Mouse (Mus musculus) hindbrain, embryonic 10.5 days (tissue): ENCODE results near the gene Sec24a. TPM values are rescaled to one million over a fixed set of nuclear protein-coding genes. Genes with fewer than 3 reads are reported as not detected.
"Not testable (repeated sequence)": the region's sequence is repeated elsewhere in the genome, so short reads cannot be mapped to it uniquely, and the experiment has no call there.

ENCODE experiments used
- DNase-seq: peaks from one replicate; pipeline ENCODE4 v3.0.0-alpha.2; 2017; ENCODE audit warnings: low spot score
- H3K27ac ChIP-seq: fragments of 300-500 bp; sonication (generic); 2 replicates; pipeline ENCODE4 v1.5.1; 2016; ENCODE audit warnings: mild to moderate bottlenecking, moderate library complexity
- H3K27me3 ChIP-seq: fragments of 300-500 bp; sonication (generic); 2 replicates; pipeline ENCODE4 v1.6.1; 2016; ENCODE audit warnings: mild to moderate bottlenecking; ENCODE audit not compliant: poor library complexity, insufficient read depth, severe bottlenecking
- H3K36me3 ChIP-seq: fragments of 300-500 bp; sonication (generic); 2 replicates; pipeline ENCODE4 v1.6.1; 2016; ENCODE audit warnings: mild to moderate bottlenecking, moderate library complexity
- H3K4me1 ChIP-seq: fragments of 300-500 bp; sonication (generic); replicated peaks from 2 replicates; pipeline ENCODE4 v1.6.1; 2016; ENCODE audit warnings: mild to moderate bottlenecking
- H3K4me3 ChIP-seq: fragments of 300-500 bp; sonication (generic); 2 replicates; pipeline ENCODE4 v1.5.1; 2016; ENCODE audit warnings: mild to moderate bottlenecking, moderate library complexity
- H3K9me3 ChIP-seq: fragments of 300-500 bp; sonication (generic); 2 replicates; pipeline ENCODE4 v1.6.1; 2016; ENCODE audit warnings: mild to moderate bottlenecking, moderate library complexity
- WGBS: fragments of 180-500 bp; shearing (Covaris S2); methylation state at CpG from one replicate; pipeline ENCODE4 v1.1.7; 2016; 5-methylcytosine and 5-hydroxymethylcytosine counted together
- polyA plus RNA-seq: library from polyadenylated mRNA; unstranded; fragments of >200 nt; fragmentation: Nextera tagmentation; extraction: Ambion mirVana; gene quantifications from 2 replicates; pipeline ENCODE4 v1.2.1, GENCODE M21; 2016

Sec24a gene
- polyA plus RNA-seq, 1 experiment from 2014 or later: 12.5 TPM

DNA sequence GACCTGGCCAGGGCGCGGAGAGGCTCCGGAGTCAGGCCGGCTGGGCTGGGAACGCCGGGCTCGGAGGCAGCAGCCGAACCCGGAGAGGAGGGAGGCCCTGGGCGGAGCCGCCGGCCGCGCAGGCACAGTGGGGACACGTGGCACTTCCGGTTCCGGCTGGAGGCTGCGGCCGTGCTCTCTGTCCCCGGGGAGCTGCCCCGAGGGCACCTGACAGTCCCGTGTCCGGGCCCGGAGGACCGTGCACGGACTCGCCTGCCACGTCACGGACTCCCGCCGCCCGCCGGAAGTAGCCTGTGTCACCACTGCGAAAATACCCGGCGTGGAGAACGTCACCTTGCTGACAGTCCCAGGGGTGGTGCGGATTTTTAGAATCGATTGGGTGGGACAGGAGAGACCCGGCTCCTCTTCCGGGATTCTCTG, 7.1 kb downstream of the Sec24a start:
- Histone ChIP-seq H3K9me3 (no peaks in the 10 kb centered on the region), H3K4me1 (peaks cover 24% of the 10 kb centered on the region), H3K36me3 (no peaks in the 10 kb centered on the region), H3K27me3 (no peaks in the 10 kb centered on the region), H3K4me3 (peak overlapping the region; percentile 97), H3K27ac (peak overlapping the region; percentile 88)
- WGBS: 0% methylated on average over 41 of the region's 41 CpGs
- DNase-seq: peak; percentile 91

DNA sequence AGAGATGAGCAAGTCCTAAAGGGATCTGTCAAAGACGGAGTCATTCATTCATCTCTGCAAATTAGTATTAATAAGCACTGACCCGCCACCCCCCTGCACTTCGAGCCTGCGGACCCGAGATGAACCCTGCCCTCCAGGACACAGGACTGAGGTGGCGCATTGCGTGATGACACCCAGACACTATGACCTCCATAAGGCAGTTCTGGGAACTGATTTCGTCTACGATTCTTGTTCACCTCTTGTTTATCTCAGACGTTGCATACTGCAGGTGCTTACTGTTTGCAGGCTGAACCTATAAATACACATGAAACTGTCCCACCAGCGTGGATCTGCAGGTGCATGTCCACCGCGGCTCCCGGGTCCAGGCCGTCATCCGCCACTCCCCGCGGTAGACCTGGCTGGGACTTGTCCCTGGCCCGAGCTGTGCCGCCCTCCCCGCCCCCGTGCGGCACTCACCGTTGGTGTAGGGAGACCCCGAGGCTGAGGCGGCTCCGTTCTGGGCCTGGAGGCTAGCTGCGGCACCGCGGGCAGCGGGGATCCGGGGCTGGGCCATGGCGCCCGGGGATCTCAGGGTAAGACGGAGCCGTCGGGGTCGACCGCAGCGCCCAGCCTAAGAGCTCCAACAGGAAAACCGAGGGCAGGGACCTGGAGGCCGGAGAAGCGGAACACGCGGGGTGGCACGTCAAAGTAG, 7.7 kb downstream of the Sec24a start:
- no peak for DNase-seq
- Histone ChIP-seq H3K4me3 (peak overlapping the region; percentile 97), H3K36me3 (peaks cover 1% of the 10 kb centered on the region; the same call in 1 of the 2 replicates), H3K4me1 (peaks cover 24% of the 10 kb centered on the region), H3K27me3 (no peaks in the 10 kb centered on the region), H3K27ac (peak overlapping the region; percentile 88), H3K9me3 (no peaks in the 10 kb centered on the region)
- WGBS: under 1% methylated on average over 46 of the region's 46 CpGs

DNA sequence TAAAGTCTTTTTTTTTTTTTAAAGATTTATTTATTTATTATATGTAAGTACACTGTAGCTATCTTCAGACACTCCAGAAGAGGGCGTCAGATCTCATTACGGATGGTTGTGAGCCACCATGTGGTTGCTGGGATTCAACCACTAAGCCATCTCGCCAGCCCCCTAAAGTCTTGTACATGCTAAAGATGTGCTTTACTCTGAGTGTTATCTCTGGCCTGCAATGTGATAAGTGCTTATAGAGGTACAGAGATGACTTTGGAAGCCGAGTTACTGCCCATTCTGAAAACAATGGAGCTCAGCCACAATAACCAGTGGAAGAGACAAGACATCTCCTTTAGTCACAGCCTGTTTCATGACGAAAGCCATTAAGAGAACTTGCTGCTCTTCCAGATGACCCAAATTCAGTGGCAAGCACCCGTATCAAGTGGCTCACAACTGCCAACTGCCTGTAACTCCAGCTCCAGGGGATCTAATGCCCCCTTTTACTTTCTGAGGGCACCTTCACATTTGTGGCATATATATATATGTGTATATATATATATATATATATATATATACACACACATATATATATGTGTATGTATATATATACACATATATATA, 11.7 kb downstream of the Sec24a start:
- not testable (repeated sequence) for DNase-seq, H3K27ac ChIP-seq, H3K4me3 ChIP-seq, H3K27me3 ChIP-seq, H3K9me3 ChIP-seq
- 80% methylated on average over 6 of the region's 6 CpGs for WGBS
- Histone ChIP-seq H3K4me1 (peaks cover 18% of the 10 kb centered on the region), H3K36me3 (peaks cover 23% of the 10 kb centered on the region)

DNA sequence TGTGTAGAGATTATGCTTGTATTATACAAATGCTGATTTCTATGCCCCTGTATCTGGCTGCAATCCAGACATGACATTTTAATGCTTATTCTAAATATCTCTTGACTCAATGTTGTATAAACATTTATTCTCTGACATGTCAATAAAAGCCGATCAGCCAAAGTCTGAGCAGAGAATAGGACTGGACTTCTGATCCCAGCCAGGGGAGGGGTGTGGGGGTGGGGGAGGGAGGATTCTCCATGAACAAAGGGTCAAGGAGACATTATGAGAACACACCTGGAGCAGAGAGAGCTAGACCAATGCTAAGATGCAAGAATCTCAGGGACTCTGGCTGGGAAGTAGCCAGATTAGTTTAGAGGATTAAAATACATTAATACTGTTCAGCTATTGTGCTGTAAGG, 17.3 kb downstream of the Sec24a start:
- H3K27me3 ChIP-seq: no peaks in the 10 kb centered on the region
- no peak overlapping the region for H3K4me3 ChIP-seq
- no peak for DNase-seq
- 94% methylated on average over 1 of the region's 1 CpGs for WGBS
- H3K9me3 ChIP-seq: no peaks in the 10 kb centered on the region
- no peak overlapping the region for H3K27ac ChIP-seq
- no peaks in the 10 kb centered on the region for H3K4me1 ChIP-seq
- peaks cover 55% of the 10 kb centered on the region for H3K36me3 ChIP-seq

DNA sequence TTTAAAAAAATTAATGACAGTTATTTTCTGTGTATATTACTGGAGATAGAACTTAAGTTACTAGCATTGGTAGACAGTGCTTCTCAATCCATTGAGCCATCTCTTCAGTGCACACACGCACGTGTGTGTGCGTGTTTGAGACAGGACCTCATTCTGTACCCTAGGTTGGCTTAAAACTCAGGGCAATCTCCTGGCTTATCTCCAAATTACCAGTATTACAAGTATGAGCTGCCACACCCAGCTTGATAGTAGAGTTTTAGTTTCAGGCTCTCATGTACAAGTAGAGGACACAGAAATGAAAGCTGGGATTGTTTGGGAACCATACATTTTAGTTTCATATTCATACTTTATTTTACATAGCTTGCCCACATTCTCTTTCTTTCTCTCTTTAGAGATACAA, 22.7 kb downstream of the Sec24a start:
- H3K4me3 ChIP-seq: no peak overlapping the region
- DNase-seq: no peak
- H3K27me3 ChIP-seq: no peaks in the 10 kb centered on the region
- peaks cover 64% of the 10 kb centered on the region for H3K36me3 ChIP-seq
- no peak overlapping the region for H3K27ac ChIP-seq
- no peaks in the 10 kb centered on the region for H3K9me3 ChIP-seq
- WGBS: 95% methylated on average over 3 of the region's 3 CpGs
- no peaks in the 10 kb centered on the region for H3K4me1 ChIP-seq

DNA sequence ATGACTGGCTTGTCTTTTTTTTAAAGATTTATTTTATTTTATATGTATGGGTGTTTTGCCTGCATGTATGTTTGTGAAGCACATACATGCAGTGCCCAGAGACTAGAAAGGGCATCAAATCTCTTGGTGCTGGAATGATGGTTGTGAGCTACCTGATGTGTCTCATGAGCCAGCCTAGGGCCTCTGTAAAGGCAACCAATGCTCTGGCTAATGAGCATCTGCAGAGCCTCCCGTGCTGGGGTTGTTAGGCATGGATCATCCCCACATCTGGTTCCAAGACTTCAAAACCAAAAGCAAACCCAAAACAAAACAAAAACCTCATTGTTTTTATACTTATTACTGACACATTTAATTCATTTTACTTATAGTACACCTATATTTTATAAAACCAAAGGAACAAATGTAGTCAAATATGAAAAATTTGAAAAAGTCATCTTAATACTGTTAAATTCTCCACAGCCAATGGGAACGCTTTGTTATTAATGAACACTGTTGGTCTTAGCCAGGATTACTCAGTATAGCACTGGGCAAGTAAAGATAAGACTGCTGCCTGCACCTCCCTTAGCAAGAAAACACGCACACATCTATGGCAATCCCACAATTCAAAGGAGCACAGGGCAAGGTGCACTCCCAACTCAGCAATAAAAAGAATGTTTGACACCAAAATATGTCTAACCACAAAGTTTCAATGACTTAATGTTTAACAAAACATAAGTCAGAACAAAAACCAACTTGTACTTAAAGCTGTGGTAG, 24.6 kb downstream of the Sec24a start:
- 93% methylated on average over 3 of the region's 3 CpGs for WGBS
- Histone ChIP-seq H3K36me3 (peaks cover 70% of the 10 kb centered on the region), H3K27ac (no peak overlapping the region), H3K27me3 (no peaks in the 10 kb centered on the region), H3K4me1 (no peaks in the 10 kb centered on the region), H3K4me3 (no peak overlapping the region), H3K9me3 (no peaks in the 10 kb centered on the region)
- DNase-seq: no peak

DNA sequence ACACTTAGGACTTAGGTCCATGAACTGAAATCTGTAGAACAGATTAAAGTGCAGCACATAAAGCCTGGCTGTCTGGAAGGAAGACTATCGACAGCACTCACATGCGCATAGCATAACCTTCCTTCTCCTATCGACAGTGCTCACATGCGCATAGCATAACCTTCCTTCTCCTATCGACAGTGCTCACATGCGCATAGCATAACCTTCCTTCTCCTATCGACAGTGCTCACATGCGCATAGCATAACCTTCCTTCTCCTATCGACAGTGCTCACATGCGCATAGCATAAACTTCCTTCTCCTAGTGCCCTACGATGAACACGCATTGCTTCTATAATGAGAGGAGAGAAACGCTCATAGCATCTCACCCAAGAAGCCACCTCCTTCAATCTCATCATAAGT, 29.2 kb downstream of the Sec24a start:
- not testable (repeated sequence) for H3K27ac ChIP-seq, H3K4me1 ChIP-seq, H3K9me3 ChIP-seq, DNase-seq, H3K4me3 ChIP-seq, H3K27me3 ChIP-seq
- peaks cover 70% of the 10 kb centered on the region for H3K36me3 ChIP-seq
- WGBS: 97% methylated on average over 13 of the region's 13 CpGs

DNA sequence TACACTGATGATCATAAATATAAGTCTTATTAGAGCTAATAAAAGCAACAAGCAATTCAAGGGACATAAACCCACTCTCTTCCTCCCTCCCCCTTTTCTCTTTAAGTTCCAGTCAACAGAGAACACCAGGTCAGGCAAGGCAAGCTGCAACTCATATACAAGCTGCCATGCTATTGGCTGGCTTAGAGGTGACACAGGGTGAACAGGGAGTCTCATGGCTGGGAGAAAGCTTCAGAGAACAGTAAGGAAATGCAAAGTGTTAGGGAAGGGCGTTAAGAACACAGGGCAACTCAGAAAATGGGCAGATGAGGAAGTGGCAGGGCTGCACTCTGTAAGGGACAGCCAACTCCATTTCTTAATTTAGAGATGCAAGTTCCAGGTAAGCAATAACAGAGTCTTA, 30.6 kb downstream of the Sec24a start:
- no peaks in the 10 kb centered on the region for H3K9me3 ChIP-seq
- H3K4me1 ChIP-seq: no peaks in the 10 kb centered on the region
- DNase-seq: no peak
- H3K27ac ChIP-seq: no peak overlapping the region
- peaks cover 64% of the 10 kb centered on the region for H3K36me3 ChIP-seq
- H3K4me3 ChIP-seq: no peak overlapping the region
- 89% methylated on average over 1 of the region's 1 CpGs for WGBS
- no peaks in the 10 kb centered on the region for H3K27me3 ChIP-seq

DNA sequence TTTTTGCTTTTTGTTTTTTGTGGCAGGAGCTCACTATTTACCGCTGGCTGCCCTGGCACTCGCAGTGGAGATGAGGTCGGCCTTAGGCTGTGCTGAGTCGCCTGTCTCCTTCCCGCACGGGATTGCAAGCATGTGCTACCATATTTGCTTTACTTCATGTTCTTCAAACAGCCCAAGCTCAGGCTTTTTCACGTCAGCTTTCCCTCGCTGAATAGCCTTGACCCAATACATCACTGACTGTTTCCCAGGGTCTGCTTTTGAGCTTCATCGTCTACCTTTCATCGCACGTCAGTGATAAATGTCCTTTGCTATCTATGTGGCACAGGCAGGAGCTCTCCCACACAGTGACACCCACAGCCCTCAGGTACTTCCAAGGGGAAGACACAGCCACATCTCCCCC, 42.4 kb downstream of the Sec24a start:
- Histone ChIP-seq H3K27me3 (no peaks in the 10 kb centered on the region), H3K9me3 (no peaks in the 10 kb centered on the region), H3K27ac (no peak overlapping the region), H3K4me1 (no peaks in the 10 kb centered on the region), H3K36me3 (peaks cover 92% of the 10 kb centered on the region), H3K4me3 (no peak overlapping the region)
- DNase-seq: no peak
- 96% methylated on average over 11 of the region's 11 CpGs for WGBS

DNA sequence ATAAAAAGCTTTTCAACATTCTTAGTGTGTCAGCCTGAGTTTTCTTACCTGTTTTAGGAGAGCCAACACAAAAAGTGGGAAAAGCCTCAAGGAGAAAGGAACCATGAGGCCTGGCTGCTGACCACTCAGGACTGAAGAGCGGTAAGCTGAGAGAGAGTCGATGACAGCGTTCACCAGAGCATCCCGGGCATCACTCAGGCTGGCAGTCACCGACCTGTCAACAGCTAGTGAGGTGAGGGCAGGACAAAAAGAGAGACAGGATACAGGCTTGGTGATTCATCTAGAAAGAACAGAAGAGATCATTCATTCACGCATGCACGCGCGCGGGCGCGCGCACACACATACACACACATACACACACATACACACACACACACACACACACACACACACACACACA, 56.4 kb downstream of the Sec24a start:
- Histone ChIP-seq H3K36me3 (peaks cover 96% of the 10 kb centered on the region), H3K9me3 (no peaks in the 10 kb centered on the region), H3K4me3 (no peak overlapping the region), H3K27ac (no peak overlapping the region), H3K4me1 (peaks cover 3% of the 10 kb centered on the region; the same call in 1 of the 2 replicates), H3K27me3 (no peaks in the 10 kb centered on the region)
- DNase-seq: no peak
- WGBS: 90% methylated on average over 13 of the region's 13 CpGs

DNA sequence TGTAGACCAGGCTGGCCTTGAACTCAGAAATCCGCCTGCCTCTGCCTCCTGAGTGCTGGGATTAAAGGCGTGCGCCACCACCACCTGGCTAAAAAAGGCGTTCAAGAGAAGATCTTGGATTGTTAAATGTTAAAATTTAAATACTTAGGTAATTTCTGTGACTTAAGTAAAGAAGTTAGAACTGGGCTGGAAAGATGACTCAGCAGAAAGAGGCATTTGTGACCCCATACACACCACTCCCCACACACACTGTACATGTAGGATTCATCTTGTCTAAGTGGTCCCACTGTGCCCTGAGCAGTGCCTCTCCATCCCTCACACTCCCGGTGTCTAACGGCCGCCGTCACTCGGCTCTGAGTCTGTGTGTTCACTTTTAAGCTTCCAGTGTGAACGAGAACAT, 57.0 kb downstream of the Sec24a start:
- Histone ChIP-seq H3K36me3 (peaks cover 96% of the 10 kb centered on the region), H3K27me3 (no peaks in the 10 kb centered on the region), H3K9me3 (no peaks in the 10 kb centered on the region), H3K27ac (no peak overlapping the region), H3K4me1 (peaks cover 3% of the 10 kb centered on the region; the same call in 1 of the 2 replicates), H3K4me3 (no peak overlapping the region)
- WGBS: 96% methylated on average over 10 of the region's 10 CpGs
- DNase-seq: no peak

DNA sequence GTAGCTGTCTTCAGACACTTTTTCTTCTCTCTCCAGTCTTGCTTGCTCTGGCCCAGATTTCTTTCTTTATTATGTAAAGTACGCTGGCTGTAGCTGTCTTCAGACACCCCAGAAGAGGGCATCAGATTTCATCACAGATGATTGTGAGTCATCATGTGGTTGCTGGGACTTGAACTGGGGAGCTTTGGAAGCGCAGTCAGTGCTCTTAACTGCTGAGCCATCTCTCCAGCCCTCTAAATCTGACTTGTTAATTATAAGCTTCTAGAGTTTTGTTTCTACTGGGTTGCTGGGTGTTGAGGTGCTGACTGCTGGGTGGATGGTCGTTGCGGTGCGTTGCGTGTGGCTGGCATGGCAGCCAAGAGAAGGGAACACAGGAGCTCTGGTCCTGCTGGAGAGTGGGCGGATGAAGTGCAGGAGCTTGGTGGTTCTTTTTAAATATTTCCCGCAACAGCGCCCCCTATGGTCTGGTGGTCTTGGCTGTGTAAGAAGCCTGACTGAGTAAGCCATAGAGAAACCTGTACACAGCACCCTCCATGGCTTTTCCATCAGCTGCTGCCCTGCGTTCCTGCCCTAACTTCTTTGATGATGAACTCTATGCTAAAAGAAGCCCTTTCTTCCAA, 59.9 kb downstream of the Sec24a start:
- H3K9me3 ChIP-seq: no peaks in the 10 kb centered on the region
- 67% methylated on average over 10 of the region's 10 CpGs for whole genome bisulfite sequencing

DNA sequence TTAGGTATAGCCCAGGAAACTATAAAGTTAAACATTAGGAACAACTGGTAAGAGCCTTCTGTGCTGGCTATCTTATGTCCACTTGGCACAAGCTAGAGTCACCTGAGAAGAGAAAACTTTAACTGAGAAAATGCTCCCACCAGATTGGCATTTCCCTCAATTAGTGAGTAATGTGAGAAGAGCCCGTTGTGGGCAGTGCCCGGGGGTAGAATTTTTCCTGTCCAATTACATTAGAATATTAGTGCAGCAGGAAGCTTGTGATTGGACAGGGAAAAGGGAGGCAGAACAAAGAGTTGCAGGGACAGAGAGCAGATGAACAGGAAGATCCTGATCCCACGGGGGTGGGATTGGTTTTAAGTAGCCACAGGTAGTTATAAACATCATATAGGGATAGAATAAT, 60.6 kb downstream of the Sec24a start:
- DNase-seq: no peak
- 75% methylated on average over 3 of the region's 3 CpGs for WGBS
- no peaks in the 10 kb centered on the region for H3K9me3 ChIP-seq

More for the DNA sequence above, 59.9 kb downstream of the Sec24a start:
- peaks cover 3% of the 10 kb centered on the region; the same call in 1 of the 2 replicates for H3K4me1 ChIP-seq
- H3K36me3 ChIP-seq: peaks cover 98% of the 10 kb centered on the region
- no peak overlapping the region for H3K4me3 ChIP-seq
- no peaks in the 10 kb centered on the region for H3K27me3 ChIP-seq
- peak; percentile 32 for DNase-seq
- no peak overlapping the region for H3K27ac ChIP-seq

More for the DNA sequence above, 60.6 kb downstream of the Sec24a start:
- Histone ChIP-seq H3K27me3 (no peaks in the 10 kb centered on the region), H3K4me3 (no peak overlapping the region), H3K4me1 (peaks cover 3% of the 10 kb centered on the region; the same call in 1 of the 2 replicates), H3K27ac (no peak overlapping the region), H3K36me3 (peaks cover 98% of the 10 kb centered on the region)
